Mouse (Mus musculus): ENCODE measurements around the gene Kcnq1. TPM values are rescaled to one million over a fixed set of nuclear protein-coding genes. Genes with fewer than 3 reads are reported as not detected.

The Kcnq1 gene
- polyA plus RNA-seq, 1 experiment from 2014 or later: 1.3 TPM

DNA sequence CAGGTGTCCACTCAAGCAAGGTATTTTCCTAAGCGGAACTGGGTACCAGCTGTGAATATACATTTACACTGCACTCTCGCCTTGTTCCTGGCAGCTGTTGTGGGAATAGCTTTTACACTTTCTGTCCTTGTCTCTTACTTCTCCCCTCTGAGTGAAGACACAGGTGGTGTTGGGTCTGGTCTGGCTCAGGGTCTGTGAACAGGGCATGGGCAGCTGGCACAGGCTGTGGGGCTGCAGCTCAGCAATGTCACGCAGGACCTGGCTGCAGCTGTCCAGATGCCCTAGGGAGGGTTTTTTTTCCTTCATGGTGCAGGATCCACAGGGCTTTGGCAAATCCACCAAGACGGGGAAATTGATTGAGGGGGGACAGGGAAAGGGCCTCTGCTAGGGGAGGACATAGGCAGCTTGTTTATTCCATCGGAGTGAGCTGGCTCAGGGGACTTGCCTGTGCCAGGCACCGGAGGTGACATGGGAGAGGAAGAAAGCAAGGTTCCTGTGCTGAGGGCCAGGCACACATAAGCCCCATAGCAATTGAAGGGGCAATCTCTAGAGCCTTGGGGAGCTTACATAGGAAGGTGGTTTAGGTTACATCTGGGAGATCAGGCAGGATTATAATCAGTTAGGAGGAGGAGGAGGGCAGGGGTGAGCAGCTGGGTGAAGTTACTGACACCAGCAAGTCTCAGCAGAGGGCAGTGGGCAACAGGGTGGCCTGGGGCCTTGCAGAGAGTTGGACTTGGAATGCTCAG is 147.1 kb downstream of the Kcnq1 start:
- 74% methylated on average over 6 of the region's 6 CpGs for WGBS
- Histone ChIP-seq H3K27ac (ENCODE audit: low read depth, low read length) (no peak overlapping the region), H3K4me1 (ENCODE audit: control insufficient read depth, insufficient read depth, low read depth, low read length) (no peaks in the 10 kb centered on the region), H3K9ac (ENCODE audit: low read depth, low read length) (no peak overlapping the region), H3K36me3 (ENCODE audit: control insufficient read depth, insufficient read depth, low read length) (peaks cover 6% of the 10 kb centered on the region; the same call in 1 of the 2 replicates), H3K4me3 (ENCODE audit: low read length) (no peak overlapping the region), H3K4me2 (ENCODE audit: low read length) (no peak overlapping the region), H3K9me3 (ENCODE audit: control insufficient read depth, low read length) (peaks cover 12% of the 10 kb centered on the region), H3K27me3 (replicated peaks; ENCODE audit: control insufficient read depth, insufficient read depth, low read length) (no peaks in the 10 kb centered on the region)
- ATAC-seq: no peak

DNA sequence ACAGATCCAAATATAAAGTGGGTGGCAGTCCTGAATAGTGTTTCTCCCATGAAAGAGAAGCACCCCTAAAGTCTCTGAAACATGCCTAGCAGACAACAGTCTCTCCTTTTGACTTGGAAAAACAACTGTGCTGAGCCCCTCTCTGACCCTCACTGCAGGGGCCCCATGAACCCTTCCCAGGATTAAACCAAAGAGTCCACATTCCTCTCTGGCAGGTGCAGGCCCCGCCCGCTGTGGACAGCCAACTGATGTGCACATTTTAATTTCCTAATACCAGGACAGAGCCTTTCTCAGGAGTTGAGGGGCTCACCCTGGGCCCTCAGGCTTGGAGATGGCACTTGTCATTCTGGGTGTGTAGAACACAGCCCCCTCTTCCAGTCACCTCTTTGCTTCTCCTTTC is 148.7 kb downstream of the Kcnq1 start:
- no peaks in the 10 kb centered on the region for H3K27me3 ChIP-seq (replicated peaks; ENCODE audit: control insufficient read depth, insufficient read depth, low read length)
- no peak overlapping the region for H3K9ac ChIP-seq (ENCODE audit: low read depth, low read length)
- peaks cover 6% of the 10 kb centered on the region; the same call in 1 of the 2 replicates for H3K36me3 ChIP-seq (ENCODE audit: control insufficient read depth, insufficient read depth, low read length)
- H3K27ac ChIP-seq (ENCODE audit: low read depth, low read length): no peak overlapping the region
- H3K4me2 ChIP-seq (ENCODE audit: low read length): no peak overlapping the region
- H3K4me1 ChIP-seq (ENCODE audit: control insufficient read depth, insufficient read depth, low read depth, low read length): no peaks in the 10 kb centered on the region
- 95% methylated on average over 2 of the region's 2 CpGs for WGBS
- no peak for ATAC-seq
- peaks cover 7% of the 10 kb centered on the region for H3K9me3 ChIP-seq (ENCODE audit: control insufficient read depth, low read length)
- no peak overlapping the region for H3K4me3 ChIP-seq (ENCODE audit: low read length)

DNA sequence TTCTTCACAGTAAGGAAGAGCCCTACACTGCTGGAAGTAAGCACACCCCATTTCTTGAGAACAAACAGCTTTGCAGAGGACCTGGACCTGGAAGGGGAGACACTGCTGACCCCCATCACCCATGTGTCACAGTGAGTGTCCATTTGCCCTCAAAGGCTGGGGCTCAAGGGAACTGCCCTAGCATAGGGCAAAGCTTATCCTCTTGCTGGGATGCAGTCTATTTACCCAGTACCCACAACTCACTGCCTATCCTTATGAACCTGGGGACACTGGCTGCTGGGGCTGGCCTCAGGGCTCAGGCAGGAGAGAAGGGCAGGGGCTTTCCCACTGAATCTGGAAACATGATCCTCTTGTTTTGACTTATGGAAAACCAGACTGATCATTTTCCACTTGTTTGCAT is 155.1 kb downstream of the Kcnq1 start:
- Histone ChIP-seq H3K27me3 (replicated peaks; ENCODE audit: control insufficient read depth, insufficient read depth, low read length) (no peaks in the 10 kb centered on the region), H3K9me3 (ENCODE audit: control insufficient read depth, low read length) (no peaks in the 10 kb centered on the region), H3K27ac (ENCODE audit: low read depth, low read length) (no peak overlapping the region), H3K9ac (ENCODE audit: low read depth, low read length) (no peak overlapping the region), H3K4me2 (ENCODE audit: low read length) (no peak overlapping the region), H3K4me3 (ENCODE audit: low read length) (no peak overlapping the region), H3K36me3 (ENCODE audit: control insufficient read depth, insufficient read depth, low read length) (no peaks in the 10 kb centered on the region), H3K4me1 (ENCODE audit: control insufficient read depth, insufficient read depth, low read depth, low read length) (no peaks in the 10 kb centered on the region)
- ATAC-seq: no peak

DNA sequence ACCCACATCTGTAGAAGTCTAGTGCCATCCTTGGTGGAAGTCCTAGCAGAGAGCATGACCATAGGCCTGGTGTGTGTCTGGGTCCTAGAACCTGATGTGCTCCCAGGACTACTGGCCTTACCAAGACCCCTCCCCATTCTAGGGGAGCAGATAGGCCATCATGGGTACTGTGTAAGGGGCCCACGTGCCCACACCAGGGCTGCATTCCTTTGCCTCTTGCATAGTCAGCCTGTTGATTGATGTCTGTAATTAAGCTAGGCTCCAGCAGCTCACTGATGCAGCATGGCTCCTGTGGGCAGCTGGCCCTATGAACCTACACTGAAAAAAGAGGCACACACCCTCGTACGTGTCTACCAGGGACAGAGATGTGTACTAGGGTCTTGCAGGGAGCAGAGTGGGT is 157.4 kb downstream of the Kcnq1 start:
- H3K9me3 ChIP-seq (ENCODE audit: control insufficient read depth, low read length): no peaks in the 10 kb centered on the region
- no peak overlapping the region for H3K27ac ChIP-seq (ENCODE audit: low read depth, low read length)
- H3K9ac ChIP-seq (ENCODE audit: low read depth, low read length): no peak overlapping the region
- H3K27me3 ChIP-seq (replicated peaks; ENCODE audit: control insufficient read depth, insufficient read depth, low read length): no peaks in the 10 kb centered on the region
- H3K4me1 ChIP-seq (ENCODE audit: control insufficient read depth, insufficient read depth, low read depth, low read length): no peaks in the 10 kb centered on the region
- ATAC-seq: no peak
- no peak overlapping the region for H3K4me2 ChIP-seq (ENCODE audit: low read length)
- H3K36me3 ChIP-seq (ENCODE audit: control insufficient read depth, insufficient read depth, low read length): no peaks in the 10 kb centered on the region
- WGBS: 54% methylated on average over 3 of the region's 3 CpGs
- no peak overlapping the region for H3K4me3 ChIP-seq (ENCODE audit: low read length)

DNA sequence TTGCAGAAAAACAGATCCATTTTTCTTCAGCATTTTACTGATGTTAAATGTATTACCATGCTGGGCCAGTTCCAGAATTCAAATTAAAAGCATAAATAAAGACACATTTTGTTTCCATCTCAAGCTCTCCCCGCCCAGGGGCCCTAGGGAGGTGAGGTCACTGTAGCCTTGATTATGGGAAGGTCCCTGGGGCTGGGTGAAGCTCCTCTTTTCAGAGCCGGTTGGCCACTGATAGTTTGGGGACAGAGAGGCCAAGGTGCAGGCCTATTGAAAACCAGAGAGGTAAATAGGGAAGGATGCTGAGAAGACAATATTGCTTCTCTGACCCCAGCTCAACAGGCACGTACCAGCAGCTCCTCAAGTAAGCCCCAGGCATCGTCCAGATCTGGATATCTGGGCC is 157.8 kb downstream of the Kcnq1 start:
- Histone ChIP-seq H3K4me2 (ENCODE audit: low read length) (no peak overlapping the region), H3K9me3 (ENCODE audit: control insufficient read depth, low read length) (no peaks in the 10 kb centered on the region), H3K4me3 (ENCODE audit: low read length) (no peak overlapping the region), H3K9ac (ENCODE audit: low read depth, low read length) (no peak overlapping the region), H3K27me3 (replicated peaks; ENCODE audit: control insufficient read depth, insufficient read depth, low read length) (no peaks in the 10 kb centered on the region), H3K36me3 (ENCODE audit: control insufficient read depth, insufficient read depth, low read length) (no peaks in the 10 kb centered on the region), H3K27ac (ENCODE audit: low read depth, low read length) (no peak overlapping the region), H3K4me1 (ENCODE audit: control insufficient read depth, insufficient read depth, low read depth, low read length) (no peaks in the 10 kb centered on the region)
- 82% methylated on average over 4 of the region's 4 CpGs for WGBS
- ATAC-seq: no peak

DNA sequence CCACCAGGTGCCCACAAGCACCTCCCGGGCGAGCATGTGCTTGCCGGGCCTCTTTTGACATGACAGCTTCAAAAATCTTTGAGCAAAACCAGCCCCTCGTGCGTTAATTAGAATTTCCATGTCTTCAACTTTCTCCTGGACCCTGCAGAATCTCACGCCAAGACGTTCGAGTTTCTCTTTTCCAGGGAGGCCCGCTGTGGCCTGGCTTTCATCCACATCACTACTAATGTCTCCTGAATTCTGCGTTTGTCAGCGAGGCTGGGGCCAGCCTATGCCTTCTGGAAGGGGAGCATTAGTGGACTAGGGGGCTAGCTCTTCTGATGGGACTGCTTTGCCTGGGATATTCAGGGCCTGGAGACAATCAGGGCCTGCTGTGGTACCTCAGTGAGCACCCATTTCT is 159.2 kb downstream of the Kcnq1 start:
- Histone ChIP-seq H3K4me3 (ENCODE audit: low read length) (no peak overlapping the region), H3K4me1 (ENCODE audit: control insufficient read depth, insufficient read depth, low read depth, low read length) (no peaks in the 10 kb centered on the region), H3K27me3 (replicated peaks; ENCODE audit: control insufficient read depth, insufficient read depth, low read length) (no peaks in the 10 kb centered on the region), H3K9me3 (ENCODE audit: control insufficient read depth, low read length) (no peaks in the 10 kb centered on the region), H3K9ac (ENCODE audit: low read depth, low read length) (no peak overlapping the region), H3K36me3 (ENCODE audit: control insufficient read depth, insufficient read depth, low read length) (no peaks in the 10 kb centered on the region), H3K27ac (ENCODE audit: low read depth, low read length) (no peak overlapping the region), H3K4me2 (ENCODE audit: low read length) (no peak overlapping the region)
- ATAC-seq: no peak
- WGBS: 83% methylated on average over 11 of the region's 11 CpGs

DNA sequence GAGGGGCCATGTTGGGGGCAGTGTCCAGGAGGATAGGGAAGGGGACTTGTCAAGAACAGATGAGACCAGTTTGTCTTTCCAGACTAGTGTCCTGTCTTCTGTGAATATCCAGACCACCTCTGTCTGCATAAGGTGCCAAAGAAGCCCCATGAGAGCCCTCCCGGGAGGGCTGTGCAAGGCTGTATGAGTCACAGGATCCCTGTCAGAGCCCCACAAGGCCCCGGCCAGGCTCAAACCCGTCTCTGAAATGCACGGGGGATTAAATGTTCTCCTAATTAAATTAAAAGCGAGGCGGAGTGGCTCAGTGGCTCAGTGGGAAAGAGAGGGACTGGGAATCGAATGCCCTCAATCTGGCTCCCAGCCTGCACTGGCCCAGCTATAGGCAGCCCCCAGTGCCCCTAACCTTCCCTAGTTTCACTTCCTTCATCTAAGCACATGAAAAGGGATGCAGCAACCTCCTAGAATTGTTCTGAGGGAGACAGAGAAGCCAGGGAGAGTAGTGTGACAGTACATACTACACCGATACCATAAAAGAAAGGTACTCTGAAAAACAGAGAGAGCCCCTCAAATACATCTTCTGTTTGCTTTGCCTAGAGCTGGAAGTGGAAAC is 159.8 kb downstream of the Kcnq1 start:
- no peak for ATAC-seq

DNA sequence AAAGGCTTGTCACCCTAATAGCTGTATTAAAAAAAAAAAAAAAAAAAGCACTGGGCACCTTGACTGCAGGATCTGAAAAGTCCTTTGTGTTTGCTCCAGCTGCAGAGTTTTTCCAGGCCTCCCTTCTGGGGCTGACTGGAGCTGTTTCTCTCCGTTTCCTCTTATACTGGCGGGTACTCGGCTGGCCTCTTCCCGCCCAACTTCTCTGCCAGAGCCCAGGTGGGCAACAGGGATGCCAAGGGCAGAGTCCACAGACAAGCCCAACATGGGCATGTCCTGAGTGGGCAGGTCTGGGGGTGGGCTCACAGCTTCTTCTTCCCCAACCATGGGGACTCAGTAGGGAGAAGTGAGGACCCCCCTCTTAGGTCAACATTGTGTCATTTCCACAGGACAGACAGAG is 167.6 kb downstream of the Kcnq1 start:
- Histone ChIP-seq H3K4me1 (ENCODE audit: control insufficient read depth, insufficient read depth, low read depth, low read length) (no peaks in the 10 kb centered on the region; the same call in 1 of the 2 replicates), H3K9ac (ENCODE audit: low read depth, low read length) (no peak overlapping the region), H3K4me3 (ENCODE audit: low read length) (no peak overlapping the region), H3K9me3 (ENCODE audit: control insufficient read depth, low read length) (no peaks in the 10 kb centered on the region), H3K4me2 (ENCODE audit: low read length) (no peak overlapping the region), H3K36me3 (ENCODE audit: control insufficient read depth, insufficient read depth, low read length) (no peaks in the 10 kb centered on the region), H3K27ac (ENCODE audit: low read depth, low read length) (no peak overlapping the region), H3K27me3 (replicated peaks; ENCODE audit: control insufficient read depth, insufficient read depth, low read length) (no peaks in the 10 kb centered on the region)
- no peak for ATAC-seq
- WGBS: 88% methylated on average over 4 of the region's 4 CpGs

More for the DNA sequence above, 159.8 kb downstream of the Kcnq1 start:
- H3K36me3 ChIP-seq (ENCODE audit: control insufficient read depth, insufficient read depth, low read length): no peaks in the 10 kb centered on the region
- no peaks in the 10 kb centered on the region for H3K27me3 ChIP-seq (replicated peaks; ENCODE audit: control insufficient read depth, insufficient read depth, low read length)
- WGBS: 65% methylated on average over 8 of the region's 8 CpGs
- no peak overlapping the region for H3K4me2 ChIP-seq (ENCODE audit: low read length)
- H3K9ac ChIP-seq (ENCODE audit: low read depth, low read length): no peak overlapping the region
- H3K4me3 ChIP-seq (ENCODE audit: low read length): no peak overlapping the region
- H3K9me3 ChIP-seq (ENCODE audit: control insufficient read depth, low read length): no peaks in the 10 kb centered on the region
- no peaks in the 10 kb centered on the region for H3K4me1 ChIP-seq (ENCODE audit: control insufficient read depth, insufficient read depth, low read depth, low read length)
- H3K27ac ChIP-seq (ENCODE audit: low read depth, low read length): no peak overlapping the region

DNA sequence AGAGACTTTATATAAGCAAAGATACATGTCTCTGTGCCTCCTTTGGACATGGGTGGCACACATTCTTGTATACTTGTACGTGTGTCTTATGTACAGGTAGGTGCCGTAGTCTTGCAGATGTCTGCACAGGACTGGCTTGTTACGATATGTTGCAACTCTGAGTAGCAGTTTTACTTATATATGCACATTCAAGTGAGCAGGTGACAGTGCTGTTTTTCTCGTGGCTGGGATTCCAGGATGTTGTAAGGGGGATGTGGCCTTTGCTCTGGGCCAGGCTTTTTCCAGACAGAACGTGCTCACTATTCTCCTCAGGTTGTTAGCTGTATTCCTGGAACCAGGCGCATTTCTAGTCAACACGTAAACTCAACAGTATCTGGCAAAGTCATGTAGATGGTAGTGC is 168.9 kb downstream of the Kcnq1 start:
- H3K36me3 ChIP-seq (ENCODE audit: control insufficient read depth, insufficient read depth, low read length): no peaks in the 10 kb centered on the region
- H3K4me1 ChIP-seq (ENCODE audit: control insufficient read depth, insufficient read depth, low read depth, low read length): no peaks in the 10 kb centered on the region; the same call in 1 of the 2 replicates
- H3K27ac ChIP-seq (ENCODE audit: low read depth, low read length): no peak overlapping the region
- H3K9me3 ChIP-seq (ENCODE audit: control insufficient read depth, low read length): no peaks in the 10 kb centered on the region
- H3K9ac ChIP-seq (ENCODE audit: low read depth, low read length): no peak overlapping the region
- H3K4me2 ChIP-seq (ENCODE audit: low read length): no peak overlapping the region
- WGBS: 86% methylated on average over 7 of the region's 7 CpGs
- no peaks in the 10 kb centered on the region for H3K27me3 ChIP-seq (replicated peaks; ENCODE audit: control insufficient read depth, insufficient read depth, low read length)
- ATAC-seq: no peak
- H3K4me3 ChIP-seq (ENCODE audit: low read length): no peak overlapping the region
